Mouse (Mus musculus) hindbrain, postnatal 0 days (tissue): ENCODE measurements around the gene Vmo1. TPM values are rescaled to one million over a fixed set of nuclear protein-coding genes. Genes with fewer than 3 reads are reported as not detected.

ENCODE experiments used
- ATAC-seq: fragments of 200-750 bp; cut with Nextera tagmentation; 2 replicates; pipeline ENCODE4 v1.8.0; 2017; ENCODE audit warnings: mild to moderate bottlenecking, moderate TSS enrichment, moderate library complexity
- DNase-seq: peaks from one replicate; pipeline ENCODE4 v3.0.0-alpha.2; 2015; ENCODE audit warnings: low spot score
- H3K27ac ChIP-seq: fragments of 300-500 bp; sonication (generic); 2 replicates; pipeline ENCODE4 v1.5.1; 2014; ENCODE audit warnings: mild to moderate bottlenecking
- H3K27me3 ChIP-seq: fragments of 300-500 bp; sonication (generic); 2 replicates; pipeline ENCODE4 v1.6.1; 2014; ENCODE audit warnings: low read length, mixed read lengths; ENCODE audit not compliant: insufficient read depth
- H3K36me3 ChIP-seq: fragments of 300-500 bp; sonication (generic); 2 replicates; pipeline ENCODE4 v1.6.1; 2014; ENCODE audit warnings: low read length, mixed read lengths; ENCODE audit not compliant: insufficient read depth
- H3K4me1 ChIP-seq: fragments of 300-500 bp; sonication (generic); 2 replicates; pipeline ENCODE4 v1.6.1; 2014; ENCODE audit warnings: antibody characterized with exemption, low read length, mixed read lengths; ENCODE audit not compliant: insufficient read depth
- H3K4me2 ChIP-seq: fragments of 300-500 bp; sonication (generic); 2 replicates; pipeline ENCODE4 v1.6.1; 2014; ENCODE audit warnings: low read depth, mild to moderate bottlenecking, low read length, moderate library complexity, mixed read lengths
- H3K4me3 ChIP-seq: fragments of 300-500 bp; sonication (generic); 2 replicates; pipeline ENCODE4 v1.5.1; 2014; ENCODE audit warnings: low read length
- H3K9ac ChIP-seq: fragments of 300-500 bp; sonication (generic); replicated peaks from 2 replicates; pipeline ENCODE4 v1.6.1; 2014; ENCODE audit warnings: mild to moderate bottlenecking, low read length, moderate library complexity, mixed read lengths
- H3K9me3 ChIP-seq: fragments of 300-500 bp; sonication (generic); 2 replicates; pipeline ENCODE4 v1.6.1; 2016; ENCODE audit warnings: low read length, mixed read lengths
- CTCF ChIP-seq: IDR thresholded peaks from 2 replicates; pipeline ENCODE4 v1.5.1; 2016; ENCODE audit warnings: antibody characterized with exemption, control low read depth, low read depth
- WGBS: fragments of 180-500 bp; shearing (Covaris S2); extraction: QIAGEN DNeasy Blood & Tissue Kit; methylation state at CpG from one replicate; pipeline ENCODE4 v1.1.7; 2014; 5-methylcytosine and 5-hydroxymethylcytosine counted together
- polyA plus RNA-seq: library from polyadenylated mRNA; unstranded; fragments of >200 nt; fragmentation: Nextera tagmentation; extraction: Ambion mirVana; gene quantifications from 2 replicates; pipeline ENCODE4 v1.2.1, GENCODE M21; 2015
- total RNA-seq: library from RNA; depleted of rRNA; stranded (reverse); fragments of >200 nt; gene quantifications from 2 replicates; pipeline ENCODE4 v1.2.3, GENCODE M21; 2014

Vmo1 gene
- total and polyA plus RNA-seq, 2 experiments from 2014 or later: not detected

GRCm38 (mm10) chr11:70504970-70505369 is 9.4 kb downstream of the Vmo1 start, which contains the start of gene Tm4sf5:
Gene Tm4sf5, plus strand, starts transcription at chr11:70505244.
- Histone ChIP-seq H3K27me3 (no peaks in the 10 kb centered on the region), H3K36me3 (no peaks in the 10 kb centered on the region), H3K27ac (no peak within 1 kb of the TSS), H3K9me3 (no peaks in the 10 kb centered on the region), H3K4me2 (no peak within 1 kb of the TSS), H3K4me3 (no peak within 1 kb of the TSS), H3K9ac (no peak within 1 kb of the TSS), H3K4me1 (0 out of 2 replicates have a peak, but pooled peaks cover 5% of the 10 kb centered on the region)
- DNase-seq (no peak), ATAC-seq (no peak)
- no peak for TF ChIP-seq CTCF
- WGBS: 80% methylated on average over 9 of the region's 9 CpGs

DNA sequence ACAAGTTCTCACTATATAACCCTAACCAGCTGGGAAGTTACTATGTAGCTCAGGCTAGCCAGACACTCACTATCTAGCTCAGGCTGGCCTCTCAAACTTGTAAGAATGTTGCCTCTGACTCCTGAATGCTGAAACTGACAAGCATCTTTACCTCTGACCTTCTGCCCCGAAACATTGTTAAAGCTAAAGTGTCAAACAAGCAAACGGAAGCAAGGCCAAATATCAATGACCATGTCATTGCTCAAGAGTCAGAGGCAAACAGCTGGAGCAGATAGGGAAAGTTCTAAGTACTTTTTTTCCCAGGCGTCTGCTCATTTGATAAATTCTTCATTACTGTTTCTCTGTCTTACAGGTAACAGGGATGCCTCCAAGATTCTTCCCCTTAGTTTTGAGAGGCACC is 12.4 kb downstream of the Vmo1 start:
- no peak for TF ChIP-seq CTCF
- DNase-seq: no peak
- Histone ChIP-seq H3K27ac (no peak overlapping the region), H3K9me3 (no peaks in the 10 kb centered on the region), H3K4me1 (no peaks in the 10 kb centered on the region), H3K27me3 (no peaks in the 10 kb centered on the region), H3K4me2 (no peak overlapping the region), H3K9ac (no peak overlapping the region), H3K36me3 (no peaks in the 10 kb centered on the region), H3K4me3 (no peak overlapping the region)
- no peak for ATAC-seq
- WGBS: 67% methylated on average over 3 of the region's 3 CpGs

GRCm38 (mm10) chr11:70500476-70500812 is 14.0 kb downstream of the Vmo1 start:
- H3K9ac ChIP-seq: no peak overlapping the region
- no peak overlapping the region for H3K27ac ChIP-seq
- DNase-seq (no peak), ATAC-seq (no peak)
- WGBS: 92% methylated on average over 1 of the region's 1 CpGs
- H3K4me2 ChIP-seq: no peak overlapping the region
- H3K36me3 ChIP-seq: no peaks in the 10 kb centered on the region
- no peak for TF ChIP-seq CTCF
- H3K4me1 ChIP-seq: no peaks in the 10 kb centered on the region
- H3K9me3 ChIP-seq: no peaks in the 10 kb centered on the region
- no peaks in the 10 kb centered on the region for H3K27me3 ChIP-seq
- H3K4me3 ChIP-seq: no peak overlapping the region

- 68% methylated on average over 14 of the region's 14 CpGs for WGBS
- DNase-seq (peak; percentile 13), ATAC-seq (no peak)
- H3K27me3 ChIP-seq: no peaks in the 10 kb centered on the region
- no peak overlapping the region for H3K4me2 ChIP-seq
- H3K27ac ChIP-seq: no peak overlapping the region
- no peaks in the 10 kb centered on the region for H3K36me3 ChIP-seq
- H3K9me3 ChIP-seq: no peaks in the 10 kb centered on the region
- H3K9ac ChIP-seq: no peak overlapping the region
- H3K4me1 ChIP-seq: no peaks in the 10 kb centered on the region
- TF ChIP-seq CTCF: peak; percentile 45
- no peak overlapping the region for H3K4me3 ChIP-seq
Measured at GRCm38 (mm10) chr11:70499566-70500475, 14.6 kb downstream of the Vmo1 start.

GRCm38 (mm10) chr11:70489684-70490083 is 24.7 kb downstream of the Vmo1 start:
- ATAC-seq (no peak), DNase-seq (no peak)
- H3K4me1 ChIP-seq: no peaks in the 10 kb centered on the region
- no peaks in the 10 kb centered on the region for H3K36me3 ChIP-seq
- 87% methylated on average over 6 of the region's 6 CpGs for WGBS
- no peak overlapping the region for H3K4me3 ChIP-seq
- no peak overlapping the region for H3K9ac ChIP-seq
- no peak overlapping the region for H3K27ac ChIP-seq
- H3K4me2 ChIP-seq: no peak overlapping the region
- TF ChIP-seq CTCF: no peak
- H3K9me3 ChIP-seq: no peaks in the 10 kb centered on the region
- H3K27me3 ChIP-seq: no peaks in the 10 kb centered on the region

DNA sequence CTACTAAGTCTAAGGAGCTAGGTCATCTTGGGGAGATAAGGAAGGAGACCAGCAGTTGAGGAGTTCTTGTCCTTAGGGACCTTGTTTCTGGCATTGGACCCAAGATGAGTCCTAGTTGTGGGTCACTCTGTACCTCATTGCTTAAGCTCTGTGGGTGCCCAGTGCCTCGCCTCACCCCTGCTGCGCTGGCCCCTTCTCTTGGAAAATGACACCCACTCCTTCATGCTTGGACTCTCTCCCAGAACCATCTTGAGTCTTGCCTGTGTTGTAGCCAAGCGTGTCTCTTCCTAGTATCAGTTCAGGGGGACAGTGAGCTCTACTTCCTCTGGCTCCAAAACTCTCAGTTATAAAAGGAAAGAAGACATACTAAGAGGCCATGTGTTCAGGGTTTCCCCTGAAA is 25.3 kb downstream of the Vmo1 start:
- Histone ChIP-seq H3K27ac (no peak overlapping the region), H3K4me1 (no peaks in the 10 kb centered on the region), H3K27me3 (no peaks in the 10 kb centered on the region), H3K9me3 (no peaks in the 10 kb centered on the region), H3K36me3 (no peaks in the 10 kb centered on the region), H3K4me2 (no peak overlapping the region), H3K4me3 (no peak overlapping the region), H3K9ac (no peak overlapping the region)
- no peak for ATAC-seq
- no peak for DNase-seq
- WGBS: 87% methylated on average over 3 of the region's 3 CpGs
- TF ChIP-seq CTCF: no peak

- Histone ChIP-seq H3K36me3 (no peaks in the 10 kb centered on the region), H3K4me2 (no peak overlapping the region), H3K27me3 (no peaks in the 10 kb centered on the region), H3K9me3 (no peaks in the 10 kb centered on the region), H3K9ac (no peak overlapping the region), H3K27ac (no peak overlapping the region), H3K4me1 (no peaks in the 10 kb centered on the region), H3K4me3 (no peak overlapping the region)
- WGBS: 49% methylated on average over 4 of the region's 4 CpGs
- no peak for DNase-seq
- no peak for TF ChIP-seq CTCF
- ATAC-seq: no peak
Measured at GRCm38 (mm10) chr11:70487816-70488215, 26.6 kb downstream of the Vmo1 start.
